Mouse (Mus musculus) heart, embryonic 12.5 days (tissue): Measurements from ENCODE around the gene Fbxo28. TPM values are rescaled to one million over a fixed set of nuclear protein-coding genes. Genes with fewer than 3 reads are reported as not detected.

Source experiments
- ATAC-seq: fragments of 200-750 bp; cut with Nextera tagmentation; 2 replicates; pipeline ENCODE4 v1.8.0; 2017; ENCODE audit warnings: moderate TSS enrichment, moderate library complexity; ENCODE audit not compliant: insufficient number of reproducible peaks, low FRiP score
- H3K27ac ChIP-seq: fragments of 300-500 bp; sonication (generic); 2 replicates; pipeline ENCODE4 v1.5.1; 2016; ENCODE audit warnings: mild to moderate bottlenecking, moderate library complexity; ENCODE audit not compliant: poor library complexity, severe bottlenecking
- H3K27me3 ChIP-seq: fragments of 300-500 bp; sonication (generic); replicated peaks from 2 replicates; pipeline ENCODE4 v1.6.1; 2016; ENCODE audit warnings: mild to moderate bottlenecking, moderate library complexity
- H3K36me3 ChIP-seq: fragments of 300-500 bp; sonication (generic); 2 replicates; pipeline ENCODE4 v1.6.1; 2016; ENCODE audit warnings: mild to moderate bottlenecking, moderate library complexity
- H3K4me1 ChIP-seq: fragments of 300-500 bp; sonication (generic); replicated peaks from 2 replicates; pipeline ENCODE4 v1.6.1; 2016; ENCODE audit warnings: mild to moderate bottlenecking
- H3K4me2 ChIP-seq: fragments of 300-500 bp; sonication (generic); 2 replicates; pipeline ENCODE4 v1.6.1; 2016; ENCODE audit warnings: mild to moderate bottlenecking, moderate library complexity
- H3K4me3 ChIP-seq: fragments of 300-500 bp; sonication (generic); 2 replicates; pipeline ENCODE4 v1.5.1; 2016; ENCODE audit warnings: mild to moderate bottlenecking
- H3K9ac ChIP-seq: fragments of 300-500 bp; sonication (generic); 2 replicates; pipeline ENCODE4 v1.6.1; 2016; ENCODE audit warnings: mild to moderate bottlenecking, moderate library complexity
- H3K9me3 ChIP-seq: fragments of 300-500 bp; sonication (generic); replicated peaks from 2 replicates; pipeline ENCODE4 v1.6.1; 2016; ENCODE audit warnings: mild to moderate bottlenecking, moderate library complexity
- WGBS: fragments of 180-500 bp; shearing (Covaris S2); methylation state at CpG from one replicate; pipeline ENCODE4 v1.1.7; 2016; 5-methylcytosine and 5-hydroxymethylcytosine counted together
- polyA plus RNA-seq: library from polyadenylated mRNA; unstranded; fragments of >200 nt; fragmentation: Nextera tagmentation; extraction: Ambion mirVana; gene quantifications from 2 replicates; pipeline ENCODE4 v1.2.1, GENCODE M21; 2016

The Fbxo28 gene
- polyA plus RNA-seq, 1 experiment from 2014 or later, result 19.6 TPM

GRCm38 (mm10) chr1:182287781-182288180 is 53.6 kb downstream of the Fbxo28 start:
- no peak overlapping the region for H3K4me2 ChIP-seq
- no peak overlapping the region for H3K9ac ChIP-seq
- no peaks in the 10 kb centered on the region for H3K27me3 ChIP-seq
- no peaks in the 10 kb centered on the region for H3K9me3 ChIP-seq
- no peak overlapping the region for H3K27ac ChIP-seq
- peaks cover 4% of the 10 kb centered on the region; the same call in 1 of the 2 replicates for H3K4me1 ChIP-seq
- H3K4me3 ChIP-seq, result no peak overlapping the region
- 57% methylated on average over 7 of the region's 7 CpGs for WGBS
- no peaks in the 10 kb centered on the region for H3K36me3 ChIP-seq
- ATAC-seq, result no peak

DNA sequence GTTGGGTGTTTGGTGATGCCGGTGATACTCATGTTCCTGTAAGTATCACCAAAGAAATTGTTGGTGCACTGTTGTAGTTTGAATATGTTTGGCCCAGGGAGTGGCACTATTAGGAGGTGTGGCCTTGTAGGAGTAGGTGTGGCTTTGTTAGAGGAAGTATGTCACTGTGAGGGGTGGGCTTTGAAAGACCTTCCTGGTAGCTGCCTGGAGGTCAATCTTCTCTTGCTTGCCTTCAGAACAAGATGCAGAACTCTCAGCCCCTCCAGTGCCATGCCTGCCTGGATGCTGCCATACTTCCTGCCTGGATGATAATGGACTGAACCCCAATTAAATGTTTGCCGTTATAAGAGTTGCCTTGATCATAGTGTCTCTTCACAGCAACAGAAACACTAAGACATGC is 56.6 kb downstream of the Fbxo28 start:
- WGBS, result 86% methylated on average over 2 of the region's 2 CpGs
- peaks cover 17% of the 10 kb centered on the region for H3K4me1 ChIP-seq
- no peak for ATAC-seq
- H3K9me3 ChIP-seq, result no peaks in the 10 kb centered on the region
- no peak overlapping the region for H3K9ac ChIP-seq
- no peak overlapping the region for H3K4me3 ChIP-seq
- no peak overlapping the region for H3K4me2 ChIP-seq
- no peak overlapping the region for H3K27ac ChIP-seq
- H3K36me3 ChIP-seq, result no peaks in the 10 kb centered on the region
- H3K27me3 ChIP-seq, result no peaks in the 10 kb centered on the region

- no peak overlapping the region for H3K27ac ChIP-seq
- no peak for ATAC-seq
- H3K4me1 ChIP-seq, result peaks cover 17% of the 10 kb centered on the region
- no peak overlapping the region for H3K9ac ChIP-seq
- no peaks in the 10 kb centered on the region for H3K27me3 ChIP-seq
- WGBS, result 45% methylated on average over 7 of the region's 7 CpGs
- peaks cover 10% of the 10 kb centered on the region for H3K36me3 ChIP-seq
- peak overlapping the region; percentile 80 for H3K4me2 ChIP-seq
- peak overlapping the region; percentile 76; the same call in 1 of the 2 replicates for H3K4me3 ChIP-seq
- no peaks in the 10 kb centered on the region for H3K9me3 ChIP-seq
These were observed 58.2 kb downstream of the Fbxo28 start for GRCm38 (mm10) chr1:182283231-182283630.

DNA sequence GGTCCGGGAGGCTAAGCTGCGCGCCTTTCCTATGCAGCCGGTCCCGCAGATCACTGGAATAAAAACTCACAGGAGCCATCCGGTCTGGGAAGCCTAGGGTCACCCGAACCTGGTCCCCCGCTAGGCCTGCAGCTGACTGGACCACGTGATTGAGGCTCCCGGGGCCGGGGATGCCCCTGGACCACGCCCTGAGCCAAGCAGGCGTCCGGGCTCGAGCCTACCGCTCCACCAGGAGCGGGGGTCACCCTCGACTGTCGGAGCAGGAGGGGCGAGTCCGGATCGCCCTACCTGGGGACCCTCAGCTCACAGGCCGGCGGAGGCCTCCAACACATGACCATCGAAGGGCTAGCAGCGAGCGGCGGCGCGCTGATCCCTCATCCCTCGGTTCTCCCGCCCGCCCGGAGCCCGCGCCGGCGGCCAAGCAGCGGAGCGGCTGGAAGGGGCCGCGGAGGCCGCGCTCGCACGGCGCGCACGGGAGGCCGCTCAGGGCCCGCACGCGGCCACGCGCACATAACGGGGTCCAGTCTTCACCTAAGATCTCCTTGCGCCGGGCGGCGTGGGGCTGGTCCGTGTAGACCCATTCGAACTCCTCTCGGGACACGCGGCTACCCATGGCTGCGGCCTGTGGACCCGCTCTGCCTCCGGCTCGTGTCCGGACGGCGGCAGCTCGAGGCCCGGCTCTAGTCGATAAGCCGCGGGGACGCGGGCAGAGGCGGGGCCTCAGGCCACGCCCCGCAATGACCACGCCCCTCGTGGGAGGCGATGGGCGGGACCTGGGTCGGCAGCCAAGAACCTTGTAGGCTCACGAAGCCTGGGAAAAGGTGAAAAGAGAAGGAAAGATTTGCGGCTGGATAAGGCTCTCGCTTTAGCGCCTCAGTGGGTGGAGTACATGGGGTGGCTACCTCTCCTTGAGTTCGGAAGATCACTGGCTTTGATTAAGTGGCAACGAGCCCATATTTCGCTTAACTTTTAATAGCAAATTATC is 59.0 kb downstream of the Fbxo28 start, which contains the start of gene Degs1:
Degs1 (minus strand) TSS at position 714 of the 985 bp plus-strand sequence.
- WGBS, result under 1% methylated on average over 94 of the region's 94 CpGs
- H3K27ac ChIP-seq, result peak within 1 kb of the TSS; percentile 92
- peaks cover 19% of the 10 kb centered on the region for H3K36me3 ChIP-seq
- ATAC-seq, result peak; percentile 96
- H3K27me3 ChIP-seq, result no peaks in the 10 kb centered on the region
- peak within 1 kb of the TSS; percentile 86 for H3K9ac ChIP-seq
- H3K4me1 ChIP-seq, result peaks cover 17% of the 10 kb centered on the region
- H3K9me3 ChIP-seq, result no peaks in the 10 kb centered on the region
- peak within 1 kb of the TSS; percentile 80 for H3K4me2 ChIP-seq
- H3K4me3 ChIP-seq, result peak within 1 kb of the TSS; percentile 76

DNA sequence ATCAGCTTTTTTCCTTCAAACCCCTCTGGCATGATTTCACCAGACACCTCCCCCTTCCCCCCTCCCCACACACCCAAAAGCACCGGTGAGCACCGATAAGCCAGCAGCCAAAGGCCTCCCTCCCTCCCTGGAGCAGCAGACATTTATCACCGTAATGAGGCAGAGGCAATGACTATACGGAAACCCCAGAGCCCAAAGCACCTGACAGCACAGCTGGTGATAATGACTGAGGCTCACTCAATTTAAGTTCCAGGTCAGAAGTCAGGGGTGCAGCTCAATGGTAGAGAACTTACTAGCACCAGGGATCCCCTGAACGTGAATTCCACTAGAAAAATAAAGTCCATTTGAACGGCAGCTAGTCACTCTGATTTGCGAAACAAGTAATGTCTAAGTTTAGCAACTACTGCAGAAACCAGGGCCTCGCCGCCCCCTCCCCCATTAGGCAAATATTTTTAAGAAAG is 60.1 kb downstream of the Fbxo28 start:
- peak overlapping the region; percentile 48 for H3K27ac ChIP-seq
- ATAC-seq, result peak; percentile 48; the same call in 1 of the 2 replicates
- H3K4me3 ChIP-seq, result peak overlapping the region; percentile 76
- H3K4me2 ChIP-seq, result peak overlapping the region; percentile 80
- H3K36me3 ChIP-seq, result peaks cover 30% of the 10 kb centered on the region
- no peaks in the 10 kb centered on the region for H3K27me3 ChIP-seq
- H3K9me3 ChIP-seq, result no peaks in the 10 kb centered on the region
- WGBS, result 6% methylated on average over 9 of the region's 9 CpGs
- H3K9ac ChIP-seq, result peak overlapping the region; percentile 45
- H3K4me1 ChIP-seq, result peaks cover 17% of the 10 kb centered on the region

GRCm38 (mm10) chr1:182280577-182280976 is 60.9 kb downstream of the Fbxo28 start:
- H3K9me3 ChIP-seq, result no peaks in the 10 kb centered on the region
- H3K9ac ChIP-seq, result peak overlapping the region; percentile 45; the same call in 1 of the 2 replicates
- H3K27me3 ChIP-seq, result no peaks in the 10 kb centered on the region
- peaks cover 35% of the 10 kb centered on the region for H3K36me3 ChIP-seq
- no peak for ATAC-seq
- 32% methylated on average over 11 of the region's 11 CpGs for WGBS
- H3K4me3 ChIP-seq, result peak overlapping the region; percentile 76
- peak overlapping the region; percentile 80 for H3K4me2 ChIP-seq
- H3K4me1 ChIP-seq, result peaks cover 20% of the 10 kb centered on the region
- peak overlapping the region; percentile 48 for H3K27ac ChIP-seq

GRCm38 (mm10) chr1:182280046-182280445 is 61.4 kb downstream of the Fbxo28 start:
- Histone ChIP-seq H3K27me3 (no peaks in the 10 kb centered on the region), H3K4me1 (peaks cover 23% of the 10 kb centered on the region), H3K9me3 (no peaks in the 10 kb centered on the region), H3K9ac (no peak overlapping the region), H3K4me3 (no peak overlapping the region), H3K27ac (peak overlapping the region; percentile 48), H3K36me3 (peaks cover 40% of the 10 kb centered on the region), H3K4me2 (peak overlapping the region; percentile 80)
- ATAC-seq, result no peak
- WGBS, result 78% methylated on average over 6 of the region's 6 CpGs

GRCm38 (mm10) chr1:182279436-182279835 is 62.0 kb downstream of the Fbxo28 start:
- no peaks in the 10 kb centered on the region for H3K9me3 ChIP-seq
- H3K27ac ChIP-seq, result no peak overlapping the region
- H3K4me1 ChIP-seq, result peaks cover 23% of the 10 kb centered on the region
- WGBS, result 93% methylated on average over 4 of the region's 4 CpGs
- peaks cover 43% of the 10 kb centered on the region for H3K36me3 ChIP-seq
- no peak overlapping the region for H3K9ac ChIP-seq
- no peak for ATAC-seq
- H3K4me2 ChIP-seq, result no peak overlapping the region
- no peak overlapping the region for H3K4me3 ChIP-seq
- H3K27me3 ChIP-seq, result no peaks in the 10 kb centered on the region

GRCm38 (mm10) chr1:182275109-182275508 is 66.3 kb downstream of the Fbxo28 start:
- ATAC-seq, result no peak
- Histone ChIP-seq H3K4me2 (no peak overlapping the region), H3K36me3 (peaks cover 65% of the 10 kb centered on the region), H3K27ac (no peak overlapping the region), H3K27me3 (no peaks in the 10 kb centered on the region), H3K4me3 (no peak overlapping the region), H3K9me3 (no peaks in the 10 kb centered on the region), H3K4me1 (peaks cover 9% of the 10 kb centered on the region), H3K9ac (no peak overlapping the region)
- WGBS, result 68% methylated on average over 6 of the region's 6 CpGs

GRCm38 (mm10) chr1:182271632-182272031 is 69.8 kb downstream of the Fbxo28 start:
- ATAC-seq, result no peak
- Histone ChIP-seq H3K27me3 (no peaks in the 10 kb centered on the region), H3K4me1 (peaks cover 6% of the 10 kb centered on the region; the same call in 1 of the 2 replicates), H3K4me3 (no peak overlapping the region), H3K4me2 (no peak overlapping the region), H3K9ac (no peak overlapping the region), H3K9me3 (no peaks in the 10 kb centered on the region), H3K27ac (no peak overlapping the region), H3K36me3 (peaks cover 39% of the 10 kb centered on the region)
- 74% methylated on average over 5 of the region's 5 CpGs for WGBS

- no peak overlapping the region for H3K4me2 ChIP-seq
- H3K4me3 ChIP-seq, result no peak overlapping the region
- no peaks in the 10 kb centered on the region for H3K27me3 ChIP-seq
- peaks cover 35% of the 10 kb centered on the region for H3K36me3 ChIP-seq
- no peak overlapping the region for H3K27ac ChIP-seq
- H3K9ac ChIP-seq, result no peak overlapping the region
- no peaks in the 10 kb centered on the region for H3K9me3 ChIP-seq
- WGBS, result 75% methylated on average over 5 of the region's 5 CpGs
- peaks cover 7% of the 10 kb centered on the region for H3K4me1 ChIP-seq
- ATAC-seq, result no peak
These were observed 70.3 kb downstream of the Fbxo28 start for GRCm38 (mm10) chr1:182271130-182271529.
